Mouse (Mus musculus) forebrain, embryonic 11.5 days (tissue): ENCODE data around the gene Atic. TPM values are rescaled to one million over a fixed set of nuclear protein-coding genes. Genes with fewer than 3 reads are reported as not detected.

Source experiments
- ATAC-seq: fragments of 200-750 bp; cut with Nextera tagmentation; replicated peaks from 2 replicates; pipeline ENCODE4 v1.8.0; 2017; ENCODE audit warnings: moderate TSS enrichment; ENCODE audit not compliant: low FRiP score
- DNase-seq: peaks from one replicate; pipeline ENCODE4 v3.0.0-alpha.2; 2017; ENCODE audit warnings: low spot score
- H3K27ac ChIP-seq: fragments of 300-500 bp; sonication (generic); 2 replicates; pipeline ENCODE4 v1.5.1; 2014; ENCODE audit warnings: low read depth, low read length
- H3K27me3 ChIP-seq: fragments of 300-500 bp; sonication (generic); 2 replicates; pipeline ENCODE4 v1.6.1; 2014; ENCODE audit warnings: mild to moderate bottlenecking, low read length, mixed read lengths; ENCODE audit not compliant: control insufficient read depth, insufficient read depth
- H3K36me3 ChIP-seq: fragments of 300-500 bp; sonication (generic); 2 replicates; pipeline ENCODE4 v1.6.1; 2014; ENCODE audit warnings: mild to moderate bottlenecking, low read length, moderate library complexity, mixed read lengths; ENCODE audit not compliant: control insufficient read depth, insufficient read depth
- H3K4me1 ChIP-seq: fragments of 300-500 bp; sonication (generic); replicated peaks from 2 replicates; pipeline ENCODE4 v1.6.1; 2014; ENCODE audit warnings: low read length, mixed read lengths; ENCODE audit not compliant: control insufficient read depth, insufficient read depth
- H3K4me2 ChIP-seq: fragments of 300-500 bp; sonication (generic); 2 replicates; pipeline ENCODE4 v1.6.1; 2014; ENCODE audit warnings: low read depth, mild to moderate bottlenecking, low read length, moderate library complexity, mixed read lengths; ENCODE audit not compliant: severe bottlenecking
- H3K4me3 ChIP-seq: fragments of 300-500 bp; sonication (generic); 2 replicates; pipeline ENCODE4 v1.5.1; 2014; ENCODE audit warnings: low read depth, low read length
- H3K9ac ChIP-seq: fragments of 300-500 bp; sonication (generic); 2 replicates; pipeline ENCODE4 v1.6.1; 2014; ENCODE audit warnings: low read length
- H3K9me3 ChIP-seq: fragments of 300-500 bp; sonication (generic); 2 replicates; pipeline ENCODE4 v1.6.1; 2016; ENCODE audit warnings: low read length, mixed read lengths; ENCODE audit not compliant: control insufficient read depth
- WGBS: fragments of 180-500 bp; shearing (Covaris S2); extraction: QIAGEN DNeasy Blood & Tissue Kit; methylation state at CpG from one replicate; pipeline ENCODE4 v1.1.7; 2014; 5-methylcytosine and 5-hydroxymethylcytosine counted together
- polyA plus RNA-seq: library from polyadenylated mRNA; unstranded; fragments of >200 nt; fragmentation: Nextera tagmentation; extraction: Ambion mirVana; gene quantifications from 2 replicates; pipeline ENCODE4 v1.2.1, GENCODE M21; 2014

The Atic gene
- polyA plus RNA-seq, 1 experiment from 2014 or later = 31.2 TPM

- Histone ChIP-seq H3K27me3 (no peaks in the 10 kb centered on the region), H3K9ac (no peak overlapping the region), H3K36me3 (no peaks in the 10 kb centered on the region; the same call in 1 of the 2 replicates), H3K4me1 (no peaks in the 10 kb centered on the region), H3K4me3 (no peak overlapping the region), H3K27ac (no peak overlapping the region), H3K4me2 (no peak overlapping the region), H3K9me3 (no peaks in the 10 kb centered on the region)
- WGBS = 97% methylated on average over 8 of the region's 8 CpGs
- no peak for ATAC-seq
- DNase-seq = peak; percentile 27
These were observed 26.4 kb downstream of the Atic start for GRCm38 (mm10) chr1:71583302-71583701.

GRCm38 (mm10) chr1:71583900-71584299 is 26.9 kb downstream of the Atic start:
- no peaks in the 10 kb centered on the region; the same call in 1 of the 2 replicates for H3K36me3 ChIP-seq

GRCm38 (mm10) chr1:71586658-71587057 is 29.7 kb downstream of the Atic start:
- ATAC-seq (no peak), DNase-seq (no peak)
- H3K27ac ChIP-seq = no peak overlapping the region
- peaks cover 3% of the 10 kb centered on the region; the same call in 1 of the 2 replicates for H3K36me3 ChIP-seq
- no peak overlapping the region for H3K4me3 ChIP-seq
- H3K9ac ChIP-seq = no peak overlapping the region
- H3K4me1 ChIP-seq = no peaks in the 10 kb centered on the region
- WGBS = 92% methylated on average over 7 of the region's 7 CpGs
- H3K9me3 ChIP-seq = no peaks in the 10 kb centered on the region
- no peaks in the 10 kb centered on the region for H3K27me3 ChIP-seq
- no peak overlapping the region for H3K4me2 ChIP-seq

More at GRCm38 (mm10) chr1:71583900-71584299, 26.9 kb downstream of the Atic start:
- Histone ChIP-seq H3K9ac (no peak overlapping the region), H3K27me3 (no peaks in the 10 kb centered on the region), H3K4me2 (no peak overlapping the region), H3K4me1 (no peaks in the 10 kb centered on the region), H3K27ac (no peak overlapping the region), H3K4me3 (no peak overlapping the region), H3K9me3 (no peaks in the 10 kb centered on the region)
- 92% methylated on average over 7 of the region's 7 CpGs for WGBS
- ATAC-seq (no peak), DNase-seq (no peak)

GRCm38 (mm10) chr1:71590038-71590437 is 33.1 kb downstream of the Atic start:
- ATAC-seq (no peak), DNase-seq (no peak)
- Histone ChIP-seq H3K4me2 (no peak overlapping the region), H3K36me3 (peaks cover 3% of the 10 kb centered on the region; the same call in 1 of the 2 replicates), H3K4me1 (no peaks in the 10 kb centered on the region), H3K9me3 (no peaks in the 10 kb centered on the region), H3K4me3 (no peak overlapping the region), H3K27me3 (no peaks in the 10 kb centered on the region), H3K27ac (no peak overlapping the region), H3K9ac (no peak overlapping the region)
- WGBS = 95% methylated on average over 11 of the region's 11 CpGs

GRCm38 (mm10) chr1:71593184-71593583 is 36.2 kb downstream of the Atic start:
- Histone ChIP-seq H3K9me3 (no peaks in the 10 kb centered on the region), H3K4me3 (no peak overlapping the region), H3K4me1 (no peaks in the 10 kb centered on the region), H3K4me2 (no peak overlapping the region), H3K27me3 (no peaks in the 10 kb centered on the region), H3K9ac (no peak overlapping the region), H3K36me3 (peaks cover 8% of the 10 kb centered on the region; the same call in 1 of the 2 replicates), H3K27ac (no peak overlapping the region)
- ATAC-seq (no peak), DNase-seq (no peak)
- WGBS = 97% methylated on average over 9 of the region's 9 CpGs

- Histone ChIP-seq H3K4me2 (no peak overlapping the region), H3K4me3 (no peak overlapping the region), H3K27ac (no peak overlapping the region), H3K9ac (no peak overlapping the region), H3K36me3 (peaks cover 17% of the 10 kb centered on the region; the same call in 1 of the 2 replicates), H3K4me1 (no peaks in the 10 kb centered on the region), H3K9me3 (no peaks in the 10 kb centered on the region), H3K27me3 (no peaks in the 10 kb centered on the region)
- 90% methylated on average over 2 of the region's 2 CpGs for WGBS
- no peak for ATAC-seq
- DNase-seq = no peak
These were observed 37.3 kb downstream of the Atic start for GRCm38 (mm10) chr1:71594268-71594667.

GRCm38 (mm10) chr1:71595365-71595764 is 38.4 kb downstream of the Atic start:
- H3K36me3 ChIP-seq = peaks cover 18% of the 10 kb centered on the region; the same call in 1 of the 2 replicates

GRCm38 (mm10) chr1:71605751-71606150 is 48.8 kb downstream of the Atic start:
- Histone ChIP-seq H3K27me3 (no peaks in the 10 kb centered on the region; the same call in 1 of the 2 replicates), H3K36me3 (peaks cover 11% of the 10 kb centered on the region; the same call in 1 of the 2 replicates), H3K9me3 (no peaks in the 10 kb centered on the region), H3K4me3 (no peak overlapping the region), H3K27ac (no peak overlapping the region), H3K4me1 (no peaks in the 10 kb centered on the region), H3K4me2 (no peak overlapping the region), H3K9ac (no peak overlapping the region)
- ATAC-seq (no peak), DNase-seq (no peak)
- WGBS = 92% methylated on average over 2 of the region's 2 CpGs

More at GRCm38 (mm10) chr1:71595365-71595764, 38.4 kb downstream of the Atic start:
- no peak overlapping the region for H3K4me2 ChIP-seq
- H3K4me3 ChIP-seq = no peak overlapping the region
- H3K9ac ChIP-seq = no peak overlapping the region
- no peaks in the 10 kb centered on the region for H3K4me1 ChIP-seq
- ATAC-seq (no peak), DNase-seq (no peak)
- H3K27me3 ChIP-seq = no peaks in the 10 kb centered on the region
- no peak overlapping the region for H3K27ac ChIP-seq
- H3K9me3 ChIP-seq = no peaks in the 10 kb centered on the region
- 98% methylated on average over 4 of the region's 4 CpGs for WGBS

GRCm38 (mm10) chr1:71606600-71607325 is 49.8 kb downstream of the Atic start:
- peaks cover 3% of the 10 kb centered on the region; the same call in 1 of the 2 replicates for H3K27me3 ChIP-seq
- no peak for DNase-seq
- ATAC-seq = no peak
- WGBS = 92% methylated on average over 8 of the region's 8 CpGs
- H3K4me2 ChIP-seq = no peak overlapping the region
- no peak overlapping the region for H3K27ac ChIP-seq
- no peak overlapping the region for H3K9ac ChIP-seq
- peaks cover 14% of the 10 kb centered on the region; the same call in 1 of the 2 replicates for H3K36me3 ChIP-seq
- H3K4me3 ChIP-seq = no peak overlapping the region
- H3K9me3 ChIP-seq = no peaks in the 10 kb centered on the region
- no peaks in the 10 kb centered on the region for H3K4me1 ChIP-seq
